Mouse (Mus musculus) bone marrow, adult 2 months (tissue): Measurements from ENCODE around the gene Rab43. TPM values are rescaled to one million over a fixed set of nuclear protein-coding genes. Genes with fewer than 3 reads are reported as not detected.
A peak's percentile ranks its signal among the peaks of the same experiment; 100 is the strongest.

Experiments
- H3K27ac ChIP-seq: fragments of 200-500 bp; 2 replicates; pipeline ENCODE4 v1.5.1; 2012; ENCODE audit warnings: low read depth, mild to moderate bottlenecking, control low read depth, inconsistent platforms, low read length; ENCODE audit not compliant: control insufficient read depth, poor library complexity, insufficient read depth
- H3K4me1 ChIP-seq: fragments of 200-500 bp; 2 replicates; pipeline ENCODE4 v1.6.1; 2011; ENCODE audit warnings: low read length; ENCODE audit not compliant: control insufficient read depth, insufficient read depth
- H3K4me3 ChIP-seq: fragments of 200-500 bp; replicated peaks from 2 replicates; pipeline ENCODE3; 2011; ENCODE audit warnings: mild to moderate bottlenecking, low read depth, low read length, control low read depth; ENCODE audit not compliant: control insufficient read depth
- CTCF ChIP-seq: fragments of 200-500 bp; IDR thresholded peaks from 2 replicates; pipeline ENCODE4 v1.5.1; 2011; ENCODE audit warnings: low read length, control low read depth; ENCODE audit not compliant: control insufficient read depth, insufficient read depth
- POLR2A ChIP-seq: fragments of 200-500 bp; IDR thresholded peaks from 2 replicates; pipeline ENCODE4 v1.6.1; 2011; ENCODE audit warnings: low read depth, mild to moderate bottlenecking, control low read depth, low read length, borderline replicate concordance; ENCODE audit not compliant: control insufficient read depth
- WGBS: fragments of 180-500 bp; shearing (Covaris S2); methylation state at CpG from one replicate; pipeline ENCODE4 v1.1.7; 2018; 5-methylcytosine and 5-hydroxymethylcytosine counted together
- polyA plus RNA-seq: library from polyadenylated mRNA; stranded (reverse); fragments of >200 nt; gene quantifications from 2 replicates; pipeline ENCODE4 v1.2.4, GENCODE M21; 2011; ENCODE audit warnings: low replicate concordance; ENCODE audit not compliant: missing spikeins, insufficient read depth, insufficient read length

Rab43 gene
- polyA plus RNA-seq, 1 experiment = 44.9 TPM

- no peak overlapping the region for H3K27ac ChIP-seq
- 72% methylated on average over 6 of the region's 6 CpGs for WGBS
- H3K4me1 ChIP-seq = peaks cover 9% of the 10 kb centered on the region
- TF ChIP-seq CTCF (no peak), POLR2A (no peak)
- no peak overlapping the region for H3K4me3 ChIP-seq
Measured at GRCm38 (mm10) chr6:87795385-87796150, 16.4 kb downstream of the Rab43 start.

DNA sequence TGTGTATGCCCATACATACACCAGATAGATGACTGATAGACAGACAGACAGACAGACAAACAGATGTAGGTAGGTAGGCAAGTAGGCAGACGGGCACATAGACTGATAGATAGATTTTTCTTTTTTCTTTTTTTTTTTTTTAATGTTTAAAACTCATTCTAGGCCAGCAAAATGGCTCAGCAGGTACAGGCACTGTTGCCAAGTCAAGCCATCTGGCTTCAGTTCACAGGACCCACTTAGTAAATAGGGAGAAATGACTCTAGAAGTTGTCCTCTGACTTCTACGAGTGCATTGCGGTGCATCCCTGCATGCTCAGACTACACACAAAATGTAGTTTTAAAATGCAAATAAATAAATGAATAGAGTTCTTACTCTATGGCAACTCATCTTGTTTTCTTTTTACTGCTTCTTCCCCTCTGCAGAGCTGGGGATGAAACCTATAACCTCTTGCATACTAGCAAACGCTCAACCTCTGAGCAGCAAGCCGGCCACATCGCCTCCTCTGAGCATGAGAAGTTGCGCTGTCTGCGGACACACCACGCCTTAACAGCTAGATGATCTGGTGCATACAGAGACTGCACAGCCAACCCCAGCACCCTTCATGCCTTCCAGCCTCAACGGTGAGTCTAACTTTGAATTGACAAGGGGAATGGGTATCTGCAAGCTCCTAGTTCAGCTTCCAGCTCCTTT is 18.0 kb downstream of the Rab43 start:
- Histone ChIP-seq H3K4me3 (no peak overlapping the region), H3K27ac (no peak overlapping the region), H3K4me1 (peaks cover 18% of the 10 kb centered on the region; the same call in 1 of the 2 replicates)
- TF ChIP-seq POLR2A (no peak), CTCF (no peak)
- WGBS = 91% methylated on average over 10 of the region's 10 CpGs

DNA sequence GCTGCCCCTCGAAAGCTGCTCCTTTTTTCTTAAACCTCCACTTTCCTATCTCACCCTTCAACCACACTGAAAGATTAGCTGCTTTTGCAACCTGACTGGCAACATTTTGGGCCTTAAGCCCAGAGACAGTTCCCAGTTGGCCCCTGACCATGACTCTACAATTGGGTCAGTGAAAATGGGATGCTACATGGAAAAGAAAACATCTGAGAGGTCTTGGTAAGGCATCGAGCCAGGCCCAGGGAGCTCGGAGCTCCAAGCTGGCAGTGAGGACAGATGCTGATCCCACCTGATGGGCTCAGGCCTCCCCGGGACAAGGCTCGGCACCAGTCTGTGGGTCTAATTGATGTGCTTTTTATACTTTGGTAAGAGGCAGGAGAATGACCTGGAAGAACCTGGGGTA is 20.1 kb downstream of the Rab43 start:
- TF ChIP-seq CTCF (no peak), POLR2A (no peak)
- H3K4me1 ChIP-seq = peaks cover 20% of the 10 kb centered on the region; the same call in 1 of the 2 replicates
- no peak overlapping the region for H3K4me3 ChIP-seq
- H3K27ac ChIP-seq = peak overlapping the region; percentile 89; the same call in 1 of the 2 replicates
- 88% methylated on average over 5 of the region's 5 CpGs for WGBS

DNA sequence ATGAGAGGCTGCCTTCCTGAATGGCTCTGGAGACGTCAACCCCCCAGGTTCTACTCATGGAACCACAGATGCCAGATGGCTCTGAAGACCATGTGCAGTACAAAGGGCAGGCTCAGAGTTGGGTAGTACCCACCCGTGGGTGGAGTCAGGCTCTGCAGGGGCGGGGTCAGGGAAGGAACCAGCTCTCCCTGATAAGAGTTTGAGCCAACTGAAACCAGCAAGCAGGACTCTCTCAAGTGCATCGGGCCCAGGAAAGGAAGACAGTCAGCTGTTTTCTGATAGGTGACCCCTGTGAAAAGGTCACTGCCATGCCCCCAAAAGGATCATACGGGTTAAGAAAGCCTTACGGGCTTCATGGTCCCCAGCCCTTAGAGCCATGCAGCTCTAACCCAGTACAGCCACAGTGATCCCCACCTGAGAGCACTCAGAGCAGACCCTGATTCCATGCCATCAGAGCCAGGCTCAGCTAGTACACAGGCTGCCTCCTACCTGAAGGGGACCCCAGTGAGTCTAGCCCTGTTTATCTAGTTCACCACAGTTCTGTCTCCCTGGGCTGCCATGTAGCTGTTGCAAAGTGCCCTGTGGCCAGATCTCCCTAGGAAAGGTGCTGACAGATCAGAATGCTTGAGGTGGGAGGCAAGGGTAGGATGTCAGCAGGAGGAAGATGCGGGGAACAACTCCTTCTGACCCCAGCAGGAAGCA is 21.0 kb downstream of the Rab43 start:
- TF ChIP-seq POLR2A = no peak
- no peak for TF ChIP-seq CTCF
- Histone ChIP-seq H3K27ac (peak overlapping the region; percentile 89), H3K4me1 (peaks cover 20% of the 10 kb centered on the region; the same call in 1 of the 2 replicates), H3K4me3 (no peak overlapping the region)
- WGBS = 23% methylated on average over 7 of the region's 7 CpGs

- Histone ChIP-seq H3K4me3 (no peak overlapping the region), H3K27ac (peak overlapping the region; percentile 89), H3K4me1 (peaks cover 20% of the 10 kb centered on the region; the same call in 1 of the 2 replicates)
- WGBS = 37% methylated on average over 6 of the region's 6 CpGs
- TF ChIP-seq CTCF = no peak
- TF ChIP-seq POLR2A = no peak
Measured at GRCm38 (mm10) chr6:87789791-87790190, 22.2 kb downstream of the Rab43 start.

DNA sequence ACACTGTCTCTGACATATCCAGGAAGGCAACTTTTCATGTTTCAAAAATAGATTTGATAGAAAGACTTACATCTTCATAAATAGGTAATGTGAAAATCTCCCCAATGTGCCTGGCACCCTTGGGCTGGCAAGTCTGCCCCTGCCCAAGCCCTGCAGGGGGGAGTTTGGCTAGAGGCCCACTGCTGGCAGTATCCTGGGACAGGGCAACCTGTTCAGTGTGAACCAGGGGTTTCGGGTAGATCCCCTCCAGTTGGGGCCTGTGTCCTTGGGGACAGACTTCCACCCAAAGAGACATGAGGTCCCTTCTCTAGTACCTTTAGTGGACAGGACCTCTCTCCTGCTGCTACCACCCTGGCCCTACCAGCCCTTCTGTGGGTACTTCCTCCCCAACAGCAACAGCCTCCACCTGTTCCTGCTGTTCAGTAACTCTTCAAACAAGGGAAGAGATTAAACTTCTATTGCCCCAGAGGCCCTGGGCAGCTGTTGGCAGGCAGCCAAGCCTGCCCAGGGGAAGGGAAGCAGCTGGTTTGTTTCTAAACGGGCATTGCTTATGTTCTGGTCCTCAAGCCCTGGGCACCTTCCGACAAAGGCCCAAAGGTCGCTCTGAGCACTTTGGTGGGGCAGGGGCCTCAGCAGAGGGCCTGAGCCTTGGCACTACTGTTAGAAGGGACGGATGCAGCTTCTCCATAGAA is 22.9 kb downstream of the Rab43 start:
- Histone ChIP-seq H3K4me3 (no peak overlapping the region), H3K4me1 (peaks cover 20% of the 10 kb centered on the region; the same call in 1 of the 2 replicates), H3K27ac (peak overlapping the region; percentile 89)
- WGBS = 10% methylated on average over 5 of the region's 5 CpGs
- TF ChIP-seq CTCF (no peak), POLR2A (no peak)

DNA sequence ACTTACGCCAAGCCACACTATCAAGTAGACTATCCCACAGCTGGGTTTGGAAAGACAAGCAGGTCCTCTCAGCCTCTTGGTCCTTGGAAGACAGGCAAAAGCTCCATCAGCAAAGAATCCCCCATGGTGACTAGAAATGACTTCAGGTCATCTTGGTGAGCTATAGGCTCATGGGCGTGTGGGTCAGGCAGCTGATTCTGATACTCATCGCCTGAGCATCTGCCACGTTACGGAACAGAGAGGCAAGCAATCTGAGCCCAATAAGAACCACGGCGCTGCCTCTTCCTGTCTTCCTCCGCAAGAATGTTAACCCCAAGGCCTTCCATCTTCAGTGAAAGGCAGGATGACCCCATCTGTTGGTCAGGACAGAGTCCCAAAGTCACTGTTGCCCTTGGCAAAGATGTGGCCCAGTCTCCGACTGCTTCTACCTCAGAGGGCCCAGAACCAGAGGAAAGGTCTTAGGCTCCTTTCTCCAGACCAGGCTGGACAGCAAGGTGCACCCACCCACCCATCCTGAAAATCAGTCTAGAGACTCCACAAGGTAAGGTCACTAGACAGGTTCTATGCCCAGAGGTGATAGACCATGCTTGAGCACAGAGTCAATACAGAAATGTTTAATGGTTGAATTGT is 23.6 kb downstream of the Rab43 start:
- H3K4me3 ChIP-seq = no peak overlapping the region

More for the DNA sequence above, 23.6 kb downstream of the Rab43 start:
- Histone ChIP-seq H3K4me1 (peaks cover 20% of the 10 kb centered on the region; the same call in 1 of the 2 replicates), H3K27ac (no peak overlapping the region; the same call in 1 of the 2 replicates)
- no peak for TF ChIP-seq POLR2A
- no peak for TF ChIP-seq CTCF
- 82% methylated on average over 9 of the region's 9 CpGs for WGBS
